Mouse (Mus musculus) limb, embryonic 10.5 days (tissue): ENCODE results near the gene Rbp7. TPM values are rescaled to one million over a fixed set of nuclear protein-coding genes. Genes with fewer than 3 reads are reported as not detected.
"Not testable (repeated sequence)": the region's sequence is repeated elsewhere in the genome, so short reads cannot be mapped to it uniquely, and the experiment has no call there.

Experiments used
- DNase-seq: peaks from one replicate; pipeline ENCODE4 v3.0.0-alpha.2; 2017; ENCODE audit warnings: low spot score
- H3K27ac ChIP-seq: fragments of 300-500 bp; sonication (generic); 2 replicates; pipeline ENCODE4 v1.5.1; 2016; ENCODE audit warnings: mild to moderate bottlenecking
- H3K27me3 ChIP-seq: fragments of 300-500 bp; sonication (generic); 2 replicates; pipeline ENCODE4 v1.6.1; 2016; ENCODE audit warnings: low read depth, mild to moderate bottlenecking; ENCODE audit not compliant: poor library complexity, severe bottlenecking
- H3K36me3 ChIP-seq: fragments of 300-500 bp; sonication (generic); 2 replicates; pipeline ENCODE4 v1.6.1; 2016; ENCODE audit warnings: mild to moderate bottlenecking, moderate library complexity
- H3K4me1 ChIP-seq: fragments of 300-500 bp; sonication (generic); 2 replicates; pipeline ENCODE4 v1.6.1; 2016
- H3K4me3 ChIP-seq: fragments of 300-500 bp; sonication (generic); 2 replicates; pipeline ENCODE4 v1.5.1; 2016; ENCODE audit warnings: mild to moderate bottlenecking, moderate library complexity
- H3K9me3 ChIP-seq: fragments of 300-500 bp; sonication (generic); replicated peaks from 2 replicates; pipeline ENCODE4 v1.6.1; 2016; ENCODE audit warnings: mild to moderate bottlenecking
- WGBS: fragments of 180-500 bp; shearing (Covaris S2); methylation state at CpG from one replicate; pipeline ENCODE4 v1.1.7; 2016; 5-methylcytosine and 5-hydroxymethylcytosine counted together
- polyA plus RNA-seq: library from polyadenylated mRNA; unstranded; fragments of >200 nt; fragmentation: Nextera tagmentation; extraction: Ambion mirVana; gene quantifications from 2 replicates; pipeline ENCODE4 v1.2.1, GENCODE M21; 2016

Rbp7 gene
- polyA plus RNA-seq, 1 experiment from 2014 or later, result not detected

DNA sequence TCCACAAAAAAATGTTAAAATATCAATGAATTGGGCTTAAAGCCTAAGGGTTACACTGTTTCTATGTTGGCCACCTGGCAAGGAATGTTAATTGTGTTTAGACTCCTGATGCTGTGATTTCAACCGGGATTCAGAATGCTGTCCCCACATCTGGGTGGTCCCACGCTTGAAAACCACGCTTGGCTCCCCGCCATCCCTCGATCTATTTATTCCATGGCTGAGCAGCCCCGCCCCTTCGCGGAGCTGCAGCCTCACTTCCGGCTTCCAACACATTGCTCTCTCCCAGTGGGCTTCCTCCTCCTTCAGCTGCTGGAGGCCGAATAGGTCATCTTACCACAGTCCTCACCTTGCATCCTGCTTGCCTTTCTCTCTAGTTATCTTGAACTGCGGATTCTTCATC, 8.9 kb downstream of the Rbp7 start:
- WGBS, result 6% methylated on average over 11 of the region's 11 CpGs
- Histone ChIP-seq H3K27ac (peak overlapping the region; percentile 95), H3K9me3 (no peaks in the 10 kb centered on the region), H3K27me3 (no peaks in the 10 kb centered on the region), H3K4me1 (peaks cover 21% of the 10 kb centered on the region), H3K4me3 (peak overlapping the region; percentile 49), H3K36me3 (no peaks in the 10 kb centered on the region)
- peak; percentile 77 for DNase-seq

DNA sequence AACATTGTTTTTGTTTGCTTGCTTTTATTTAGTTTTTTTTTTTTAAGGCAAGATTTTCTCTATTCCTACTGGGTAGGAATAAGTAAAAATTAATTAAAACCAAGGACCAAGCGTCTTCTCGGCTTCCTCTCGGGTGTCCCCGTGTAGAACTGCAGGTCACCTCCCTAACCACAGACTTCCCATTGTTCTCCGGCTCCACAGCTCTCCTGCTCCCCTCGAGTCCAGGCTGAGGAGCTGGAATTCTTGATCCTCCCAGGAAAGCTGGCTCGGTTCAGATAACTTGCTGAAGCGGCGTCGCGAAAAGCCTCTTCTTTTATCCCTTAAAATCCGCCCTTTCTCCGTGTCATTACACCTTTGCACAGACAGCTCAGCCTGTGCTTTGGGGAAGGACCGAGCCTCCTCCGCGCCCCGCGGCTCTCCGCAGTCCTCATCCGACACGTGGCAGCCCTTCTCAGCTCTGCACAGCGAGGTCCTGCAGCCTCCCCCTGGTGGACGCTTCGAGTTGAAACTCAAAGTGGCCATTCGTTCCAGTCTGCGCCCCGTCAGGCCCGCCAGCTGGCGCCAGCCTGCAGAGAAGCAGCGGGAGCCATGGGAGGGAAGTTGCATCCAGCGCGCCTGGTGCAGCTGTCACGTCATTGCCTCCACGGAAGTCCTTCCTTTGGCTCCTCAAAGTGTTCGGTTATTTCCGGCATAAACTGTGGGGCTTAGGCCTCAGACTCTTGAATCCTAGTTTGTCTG, 9.6 kb downstream of the Rbp7 start:
- Histone ChIP-seq H3K27ac (peak overlapping the region; percentile 95), H3K4me3 (peak overlapping the region; percentile 49), H3K9me3 (no peaks in the 10 kb centered on the region), H3K36me3 (no peaks in the 10 kb centered on the region), H3K4me1 (peaks cover 21% of the 10 kb centered on the region), H3K27me3 (no peaks in the 10 kb centered on the region)
- WGBS, result under 1% methylated on average over 36 of the region's 36 CpGs
- peak; percentile 96 for DNase-seq

DNA sequence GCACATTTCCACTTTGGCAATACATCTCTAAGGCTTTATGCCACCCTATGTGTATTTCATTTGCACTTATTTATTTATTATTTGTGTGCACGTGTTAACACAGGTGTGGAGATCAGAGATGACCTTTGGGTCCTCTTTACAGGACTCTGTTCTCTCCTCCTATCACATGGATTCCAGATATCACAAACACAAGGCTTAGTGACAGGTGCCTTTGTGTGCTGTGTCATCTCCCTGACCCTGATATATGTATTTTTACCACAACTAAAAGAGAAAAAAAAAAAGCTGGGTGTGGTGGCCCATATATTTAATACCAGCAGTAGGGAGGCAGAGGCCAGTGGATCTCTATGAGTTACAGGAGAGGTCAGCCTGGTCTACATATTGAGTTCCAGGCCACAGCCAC, 10.3 kb downstream of the Rbp7 start:
- Histone ChIP-seq H3K4me3 (peak overlapping the region; percentile 49; the same call in 1 of the 2 replicates), H3K4me1 (peaks cover 21% of the 10 kb centered on the region), H3K27ac (peak overlapping the region; percentile 95), H3K36me3 (no peaks in the 10 kb centered on the region), H3K27me3 (no peaks in the 10 kb centered on the region), H3K9me3 (no peaks in the 10 kb centered on the region)
- 78% methylated on average over 1 of the region's 1 CpGs for WGBS
- no peak for DNase-seq

DNA sequence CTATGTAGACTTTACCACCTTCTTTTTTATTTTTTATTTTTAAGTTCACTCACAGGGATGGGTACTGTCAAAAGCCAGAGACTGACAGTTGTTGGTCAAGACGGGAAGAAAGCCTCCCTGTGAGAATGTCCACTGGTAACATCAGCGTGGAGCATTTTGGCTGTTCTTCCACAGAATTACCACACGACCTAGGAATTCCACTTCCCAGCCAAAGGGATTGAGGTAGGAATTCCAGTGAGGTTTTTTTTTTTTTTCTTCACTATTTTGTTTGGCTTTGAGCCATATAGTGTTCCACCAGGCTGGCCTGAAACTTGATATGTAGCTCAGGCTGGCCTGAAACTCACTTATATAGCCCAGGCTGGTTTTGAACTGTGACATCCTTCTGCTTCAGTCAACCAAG, 12.3 kb downstream of the Rbp7 start:
- Histone ChIP-seq H3K4me1 (peaks cover 21% of the 10 kb centered on the region), H3K27me3 (no peaks in the 10 kb centered on the region), H3K4me3 (no peak overlapping the region), H3K36me3 (no peaks in the 10 kb centered on the region), H3K27ac (no peak overlapping the region), H3K9me3 (no peaks in the 10 kb centered on the region)
- whole genome bisulfite sequencing, result 68% methylated on average over 3 of the region's 3 CpGs
- no peak for DNase-seq

- H3K4me3 ChIP-seq, result no peak overlapping the region
- peaks cover 12% of the 10 kb centered on the region for H3K4me1 ChIP-seq
- no peak for DNase-seq
- no peaks in the 10 kb centered on the region for H3K27me3 ChIP-seq
- no peaks in the 10 kb centered on the region for H3K9me3 ChIP-seq
- H3K36me3 ChIP-seq, result no peaks in the 10 kb centered on the region
- H3K27ac ChIP-seq, result no peak overlapping the region
- 70% methylated on average over 8 of the region's 8 CpGs for WGBS
These were observed 14.2 kb downstream of the Rbp7 start for GRCm38 (mm10) chr4:149440576-149440975.

DNA sequence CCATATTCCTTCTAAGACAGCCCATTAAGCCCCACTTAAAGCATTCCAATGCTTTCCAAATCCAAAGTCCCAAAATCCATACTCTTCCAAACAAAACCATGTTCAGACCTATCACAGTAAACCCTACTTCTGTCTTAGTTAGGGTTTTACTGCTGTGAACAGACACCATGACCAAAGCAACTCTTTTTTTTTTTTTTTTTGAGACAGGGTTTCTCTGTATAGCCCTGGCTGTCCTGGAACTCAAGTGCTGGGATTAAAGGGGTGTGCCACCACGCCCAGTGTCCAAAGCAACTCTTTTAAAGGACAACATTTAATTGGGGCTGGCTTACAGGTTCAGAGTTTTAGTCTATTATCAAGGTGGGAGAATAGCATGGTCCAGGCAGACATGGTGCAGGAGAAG, 22.9 kb downstream of the Rbp7 start:
- H3K27me3 ChIP-seq, H3K9me3 ChIP-seq, H3K4me1 ChIP-seq, DNase-seq, H3K27ac ChIP-seq, H3K36me3 ChIP-seq, H3K4me3 ChIP-seq: not testable (repeated sequence)
- WGBS, result 77% methylated on average over 1 of the region's 1 CpGs

DNA sequence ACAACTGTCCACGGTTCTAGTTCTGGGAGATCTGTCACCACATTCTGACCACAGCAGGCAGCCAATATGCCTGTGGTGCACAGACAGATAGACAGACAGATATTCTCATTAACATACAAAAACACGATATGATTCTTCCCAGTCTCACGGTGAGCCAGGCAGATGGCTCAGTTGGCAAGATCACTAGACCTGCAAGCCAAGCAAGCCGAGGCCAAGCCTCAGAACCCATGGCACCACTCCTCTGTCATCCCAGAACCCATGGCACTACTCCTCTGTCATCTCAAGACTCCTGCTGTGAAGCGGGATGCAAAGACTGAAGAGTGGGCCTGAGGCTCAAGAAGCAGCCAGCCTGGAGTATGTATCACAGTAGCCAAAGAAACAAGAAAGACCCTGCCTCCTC, 25.2 kb downstream of the Rbp7 start:
- DNase-seq, result no peak
- no peaks in the 10 kb centered on the region for H3K9me3 ChIP-seq
- no peak overlapping the region for H3K27ac ChIP-seq
- H3K27me3 ChIP-seq, result no peaks in the 10 kb centered on the region
- 90% methylated on average over 5 of the region's 5 CpGs for WGBS
- peaks cover 12% of the 10 kb centered on the region; the same call in 1 of the 2 replicates for H3K4me1 ChIP-seq
- no peak overlapping the region for H3K4me3 ChIP-seq
- no peaks in the 10 kb centered on the region for H3K36me3 ChIP-seq

DNA sequence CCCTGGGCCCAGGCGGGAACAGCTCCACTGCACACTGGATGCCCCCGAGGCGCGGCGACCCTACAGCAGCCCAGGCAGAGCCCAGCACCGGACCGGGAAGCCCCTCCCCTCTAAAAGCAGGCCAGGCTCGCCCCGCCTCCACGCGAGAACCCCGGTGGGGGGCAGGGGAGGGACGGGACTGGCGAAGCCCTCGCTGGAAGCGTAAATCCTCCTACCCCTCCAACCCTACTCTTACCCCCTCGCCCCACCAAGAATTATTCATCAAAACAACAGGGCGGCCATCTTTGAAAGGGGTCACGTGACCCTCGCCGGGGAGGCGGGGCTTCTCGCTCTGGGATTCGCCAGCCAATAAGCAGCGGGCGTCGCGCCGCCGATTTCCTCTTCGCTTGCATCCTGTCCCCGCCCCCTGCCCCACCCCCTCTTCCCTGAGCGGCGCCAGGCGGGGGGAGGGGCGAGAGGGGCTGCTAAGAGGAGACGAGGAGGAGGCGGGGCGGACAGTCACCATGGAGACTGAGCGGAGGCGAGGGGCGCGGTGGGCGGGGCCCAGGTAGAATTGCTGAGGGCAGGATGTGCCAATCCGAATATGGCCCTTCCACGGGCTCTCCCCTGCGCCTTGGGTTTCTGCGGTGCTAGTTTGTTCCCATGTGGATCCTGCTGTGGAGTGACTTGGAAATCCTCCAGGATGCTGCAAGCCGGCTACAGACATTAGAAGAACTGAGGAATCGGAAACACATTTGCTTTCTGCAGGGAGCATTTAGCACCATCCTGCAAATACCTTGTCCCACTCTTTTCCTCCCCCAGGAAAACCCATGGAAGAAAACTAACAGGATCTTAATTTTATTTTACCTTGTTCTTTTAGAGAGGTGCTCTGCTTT, 28.2 kb downstream of the Rbp7 start, which contains the start of gene Ube4b:
Gene Ube4b, minus strand, starts transcription at position 425 of the 875 bp plus-strand sequence.
- WGBS, result 3% methylated on average over 48 of the region's 50 CpGs
- H3K36me3 ChIP-seq, result peaks cover 7% of the 10 kb centered on the region

GRCm38 (mm10) chr4:149425801-149426292, 28.9 kb downstream of the Rbp7 start:
- DNase-seq, result no peak
- Histone ChIP-seq H3K4me3 (peak overlapping the region; percentile 97), H3K27ac (peak overlapping the region; percentile 93), H3K4me1 (peaks cover 17% of the 10 kb centered on the region; the same call in 1 of the 2 replicates), H3K9me3 (no peaks in the 10 kb centered on the region), H3K36me3 (peaks cover 14% of the 10 kb centered on the region), H3K27me3 (no peaks in the 10 kb centered on the region)
- under 1% methylated on average over 35 of the region's 35 CpGs for WGBS

More for the DNA sequence above, 28.2 kb downstream of the Rbp7 start, which contains the start of gene Ube4b:
- Histone ChIP-seq H3K27me3 (no peaks in the 10 kb centered on the region), H3K27ac (peak within 1 kb of the TSS; percentile 93), H3K4me1 (peaks cover 17% of the 10 kb centered on the region; the same call in 1 of the 2 replicates), H3K4me3 (peak within 1 kb of the TSS; percentile 97), H3K9me3 (no peaks in the 10 kb centered on the region)
- DNase-seq, result peak; percentile 100

DNA sequence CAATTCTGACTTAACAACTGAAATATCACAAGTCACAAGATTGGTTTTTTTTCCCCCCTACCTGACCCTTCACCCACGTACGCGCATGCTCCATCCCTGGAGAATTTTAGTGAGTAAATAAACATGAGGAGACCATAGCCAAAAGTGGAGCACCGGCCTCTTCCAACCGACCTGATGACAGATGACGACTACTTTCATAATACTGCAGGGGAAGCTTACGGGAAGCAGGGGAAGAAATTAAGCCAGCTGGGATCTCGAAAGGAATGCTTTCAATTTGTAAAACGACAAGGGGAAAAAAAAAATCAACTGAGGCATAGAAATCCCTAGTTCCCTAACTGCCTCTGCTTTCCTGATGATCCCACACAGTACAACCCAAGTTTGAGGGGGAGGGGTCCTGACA, 30.0 kb downstream of the Rbp7 start:
- 3% methylated on average over 9 of the region's 9 CpGs for WGBS
- peak overlapping the region; percentile 57; the same call in 1 of the 2 replicates for H3K27ac ChIP-seq

DNA sequence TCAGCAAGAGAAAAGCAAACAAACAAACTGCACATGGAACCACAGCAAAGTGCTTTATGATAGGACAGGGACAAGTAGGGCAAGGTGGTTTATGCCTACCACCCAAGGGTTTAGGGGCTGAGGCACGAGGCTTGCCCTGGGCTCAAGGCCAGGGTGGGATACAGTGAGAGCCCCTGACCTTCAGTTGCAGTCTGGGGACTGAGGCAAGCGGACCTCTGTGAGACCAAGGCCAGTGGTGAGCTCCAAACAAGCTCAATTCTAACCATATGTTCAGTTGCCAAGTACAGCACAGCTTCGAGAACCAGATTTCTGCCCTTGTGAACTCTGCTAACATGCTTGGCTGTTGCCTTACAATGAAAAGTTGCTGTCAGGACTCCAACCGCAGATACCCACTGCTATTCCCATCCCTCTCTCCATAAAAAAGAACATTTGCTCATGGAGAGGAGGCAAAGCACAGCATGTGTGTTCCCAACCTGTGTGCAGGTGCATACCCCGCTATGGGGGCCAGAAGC, 36.9 kb downstream of the Rbp7 start:
- H3K36me3 ChIP-seq, result peaks cover 25% of the 10 kb centered on the region
- H3K4me1 ChIP-seq, result peaks cover 48% of the 10 kb centered on the region
- H3K27me3 ChIP-seq, result no peaks in the 10 kb centered on the region
- no peaks in the 10 kb centered on the region for H3K9me3 ChIP-seq
- no peak overlapping the region for H3K4me3 ChIP-seq
- H3K27ac ChIP-seq, result no peak overlapping the region
- no peak for DNase-seq
- WGBS, result 75% methylated on average over 5 of the region's 5 CpGs

More for the DNA sequence above, 30.0 kb downstream of the Rbp7 start:
- peaks cover 19% of the 10 kb centered on the region; the same call in 1 of the 2 replicates for H3K4me1 ChIP-seq
- no peak for DNase-seq
- H3K4me3 ChIP-seq, result peak overlapping the region; percentile 97
- no peaks in the 10 kb centered on the region for H3K27me3 ChIP-seq
- peaks cover 18% of the 10 kb centered on the region for H3K36me3 ChIP-seq
- H3K9me3 ChIP-seq, result no peaks in the 10 kb centered on the region

GRCm38 (mm10) chr4:149416986-149417385, 37.8 kb downstream of the Rbp7 start:
- no peak for DNase-seq
- no peak overlapping the region for H3K4me3 ChIP-seq
- no peaks in the 10 kb centered on the region for H3K27me3 ChIP-seq
- H3K27ac ChIP-seq, result 0 out of 2 replicates have a peak overlapping the region, but pooled peaks have one; percentile 22
- peaks cover 48% of the 10 kb centered on the region for H3K4me1 ChIP-seq
- H3K9me3 ChIP-seq, result no peaks in the 10 kb centered on the region
- H3K36me3 ChIP-seq, result peaks cover 31% of the 10 kb centered on the region
- WGBS, result 81% methylated on average over 2 of the region's 2 CpGs
